Mouse (Mus musculus) right cerebral cortex, postnatal 25 days (tissue): Measurements from ENCODE around the gene Ctsa.
A peak's percentile ranks its signal among the peaks of the same experiment; 100 is the strongest.
"Not testable (repeated sequence)": the region's sequence is repeated elsewhere in the genome, so short reads cannot be mapped to it uniquely, and the experiment has no call there.

Source experiments
- DNase-seq: peaks from one replicate; pipeline ENCODE4 v3.0.0; 2022

Ctsa gene

DNA sequence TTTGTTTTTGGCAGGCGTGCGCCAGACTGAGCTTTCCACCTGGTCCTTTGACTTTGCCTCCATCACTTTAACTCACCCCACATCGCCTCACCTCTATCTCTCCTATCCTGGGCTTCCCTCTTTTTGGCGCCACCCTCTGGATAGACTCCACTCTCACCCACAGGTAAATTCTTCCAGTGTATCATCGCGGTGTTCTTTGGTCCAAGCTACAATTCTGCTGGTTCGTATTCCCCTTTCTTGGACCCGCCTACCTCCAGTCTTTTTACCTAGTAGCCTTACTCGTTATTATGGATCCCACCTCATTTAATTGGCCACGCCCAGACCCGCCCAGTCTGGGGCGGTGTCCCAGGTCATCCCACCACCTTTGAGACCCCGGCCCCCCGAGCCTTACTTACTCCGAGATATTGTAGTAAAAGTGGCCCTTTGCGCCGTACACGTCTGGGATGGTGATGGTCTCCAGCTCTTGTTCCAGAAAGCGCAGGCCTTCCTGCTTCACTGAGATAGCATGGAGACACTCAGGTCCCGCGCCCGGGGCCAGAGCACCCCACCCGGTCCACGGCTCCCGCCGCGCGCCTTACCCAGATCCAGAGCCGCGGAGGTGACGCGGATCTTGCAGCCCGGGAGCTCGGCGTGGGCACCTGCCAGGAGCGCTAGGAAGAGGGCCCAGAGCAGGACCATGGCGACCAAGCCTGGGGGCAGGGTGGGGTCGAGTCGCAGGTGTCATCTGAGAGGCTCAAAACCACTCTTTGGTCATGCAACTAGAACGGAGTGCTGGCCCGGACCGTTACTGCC lies 23.8 kb downstream of the Ctsa start:
- DNase-seq, result no peak

DNA sequence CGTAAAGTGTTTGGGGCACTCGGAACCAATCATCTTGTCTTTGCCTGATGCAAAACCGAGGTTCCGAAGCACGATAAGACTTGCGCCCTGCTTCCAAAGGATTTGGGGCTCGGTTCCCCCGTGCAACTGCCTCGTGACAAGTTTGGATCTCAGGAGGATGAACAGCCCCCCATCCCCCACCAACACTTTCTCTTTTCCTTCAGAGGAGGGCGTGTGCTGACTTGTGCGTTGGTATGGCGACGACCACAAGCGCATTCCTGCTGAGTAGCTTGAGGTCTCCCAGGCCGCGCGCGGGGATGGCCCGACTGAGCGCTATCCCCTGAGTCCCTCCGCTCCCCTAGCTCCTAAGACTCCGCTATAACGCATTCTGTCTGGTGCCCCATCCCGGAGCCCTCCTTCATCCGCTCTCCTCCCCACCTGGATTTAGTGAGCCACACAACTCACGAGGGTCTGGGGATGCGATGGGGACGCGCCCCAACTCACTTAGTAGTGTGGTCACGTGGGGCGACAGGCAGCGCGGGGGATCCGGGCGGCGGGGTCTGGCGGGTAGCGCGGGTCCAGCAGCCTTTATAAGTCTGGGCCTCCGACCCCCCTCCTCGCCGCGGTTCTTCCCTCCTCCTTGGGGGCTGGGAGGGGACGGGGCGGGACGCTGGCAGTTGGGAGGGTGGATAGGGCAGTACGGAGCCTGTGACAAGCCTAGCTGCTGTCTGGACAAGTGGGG lies 24.6 kb downstream of the Ctsa start, which contains the start of gene Pltp:
TSS of gene Pltp (minus strand) at position 611 of the 721 bp plus-strand sequence.
- DNase-seq, result peak; percentile 34

DNA sequence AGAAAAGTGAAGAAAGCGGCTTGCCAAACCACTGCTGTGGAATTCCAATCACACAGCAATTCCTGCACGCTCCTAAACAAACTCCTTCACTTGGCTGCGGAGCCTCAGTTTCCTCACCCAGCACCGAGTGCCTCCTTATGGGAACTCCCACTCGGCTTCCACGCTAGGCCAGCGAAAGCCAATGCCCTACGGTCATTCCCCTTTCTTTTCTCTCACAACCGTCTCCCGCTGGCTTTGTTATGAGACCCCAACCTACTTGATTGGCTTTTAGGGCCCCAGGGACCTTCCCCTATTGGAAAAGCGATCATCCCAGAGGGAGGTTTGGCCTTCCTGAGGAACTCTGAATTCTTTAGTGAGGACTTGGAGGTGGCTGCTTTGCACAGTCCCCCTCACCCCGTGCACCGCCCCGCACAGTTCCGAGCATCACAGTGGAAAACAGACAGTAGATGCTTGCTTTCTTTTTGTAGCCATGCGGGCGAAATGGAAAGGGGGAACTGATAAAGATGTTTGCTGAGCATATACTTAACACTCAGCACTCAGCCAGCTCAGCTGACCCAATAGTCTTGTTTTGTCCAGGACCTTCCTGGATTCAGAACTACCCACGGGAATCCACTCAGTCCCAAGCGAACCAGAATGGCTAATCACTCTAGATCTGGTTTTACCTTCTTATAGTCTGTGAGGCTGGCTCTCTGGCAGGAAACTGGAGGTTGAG lies 25.3 kb downstream of the Ctsa start:
- DNase-seq, result no peak

DNA sequence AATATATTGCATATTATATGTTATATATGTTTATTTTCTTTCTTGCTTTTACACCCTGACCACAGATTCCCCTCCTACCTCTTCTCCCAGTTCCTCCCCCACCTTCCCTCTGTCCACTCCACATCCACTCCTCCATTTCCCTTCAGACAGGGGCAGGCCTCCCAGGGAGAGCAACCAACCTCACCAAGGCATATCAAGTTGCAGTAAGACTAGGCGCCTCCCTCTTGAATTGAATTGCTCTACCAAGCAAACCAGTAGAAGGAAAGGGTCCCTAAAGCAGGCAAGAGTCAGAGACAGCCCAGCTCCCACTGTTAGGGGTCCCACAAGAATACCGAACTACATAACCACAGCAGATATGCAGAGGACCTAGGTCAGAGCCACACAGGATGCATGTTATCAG lies 26.5 kb downstream of the Ctsa start:
- DNase-seq, result no peak

DNA sequence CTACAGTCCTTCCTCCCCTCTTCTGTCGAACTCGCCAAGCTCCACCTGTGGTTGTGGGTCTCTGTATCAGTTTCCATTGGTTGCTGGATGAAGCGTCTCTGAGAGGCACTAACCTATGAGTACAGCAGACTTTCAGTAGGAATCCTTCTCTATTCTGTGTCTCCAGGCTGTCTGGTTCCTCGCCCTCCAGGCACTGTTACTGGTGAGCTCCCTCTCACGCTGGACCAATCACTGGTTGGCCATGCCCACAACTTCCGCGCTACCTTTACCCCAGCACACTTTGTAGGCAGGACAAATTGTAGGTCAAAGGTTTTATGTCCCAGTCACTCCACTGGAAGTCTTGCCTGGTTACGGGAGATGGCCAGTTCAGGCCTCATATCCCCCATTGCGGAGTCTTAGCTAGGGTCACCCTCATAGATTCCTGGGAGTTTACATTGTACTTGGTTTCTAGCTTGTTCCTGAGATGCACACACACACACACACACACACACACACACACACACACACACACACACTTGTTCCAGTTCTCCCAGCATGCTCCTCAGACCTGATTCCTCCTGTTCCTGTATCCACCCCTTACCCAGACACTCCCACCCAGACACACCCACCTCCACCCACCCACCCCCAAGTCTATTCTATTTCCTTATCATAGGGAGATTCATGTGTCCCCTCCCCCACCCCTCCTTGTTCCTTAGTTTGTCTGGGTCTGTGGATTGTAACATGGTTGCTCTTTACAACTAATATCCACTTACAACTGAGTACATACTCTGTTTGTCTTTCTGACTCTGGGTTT lies 27.2 kb downstream of the Ctsa start:
- no peak for DNase-seq

DNA sequence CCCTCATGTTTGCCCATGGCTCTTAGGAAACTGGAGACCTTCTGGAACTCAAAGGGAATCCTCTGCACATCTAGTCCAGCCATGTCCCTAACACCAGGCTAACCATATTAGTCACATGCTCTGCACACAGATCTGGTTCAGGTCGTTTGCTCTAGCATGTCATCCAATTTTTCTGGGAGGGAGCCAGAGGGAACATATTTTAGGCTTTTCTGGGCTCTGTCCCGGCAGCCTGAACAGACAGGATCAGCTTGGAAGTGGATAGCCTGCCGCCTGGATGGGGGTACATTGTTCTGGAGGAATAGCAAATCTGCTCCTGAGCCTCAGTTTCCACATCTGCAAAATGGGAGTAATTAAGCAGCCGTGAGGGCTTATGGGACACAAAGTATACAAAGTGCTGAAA lies 28.4 kb downstream of the Ctsa start:
- DNase-seq, result no peak

DNA sequence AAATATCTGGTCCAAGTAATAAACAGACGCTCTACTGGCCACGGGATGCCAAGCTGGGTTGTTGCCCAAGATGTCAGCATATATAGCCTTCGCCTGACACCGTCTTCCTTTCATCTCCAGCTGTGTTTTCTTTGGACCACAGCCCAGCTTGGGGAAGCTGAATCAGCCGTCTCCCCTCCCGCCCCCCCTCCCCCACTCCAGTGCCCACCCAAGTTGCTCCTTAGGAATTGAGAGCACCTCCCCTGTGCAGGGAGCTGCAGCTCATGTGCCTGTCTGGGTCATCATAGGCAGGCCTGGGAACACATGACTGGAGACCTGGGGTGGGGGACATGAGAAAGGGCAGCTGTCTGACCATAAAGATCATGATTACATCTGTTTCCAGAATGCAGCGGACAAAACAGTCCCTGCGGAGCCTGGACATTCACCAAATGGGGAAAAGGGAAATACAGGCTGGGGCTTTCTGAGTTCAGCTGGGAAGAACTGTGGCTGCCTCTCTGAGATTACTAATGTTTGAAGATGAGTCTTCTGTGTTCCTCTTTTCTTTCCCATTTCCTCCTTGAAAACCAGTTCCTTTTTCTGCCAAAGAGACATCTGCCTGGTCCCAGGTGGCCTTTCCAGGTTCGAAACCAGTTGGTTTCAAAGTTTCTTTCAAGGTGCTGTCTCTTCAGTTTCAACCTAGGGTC lies 29.6 kb downstream of the Ctsa start:
- DNase-seq, result no peak

DNA sequence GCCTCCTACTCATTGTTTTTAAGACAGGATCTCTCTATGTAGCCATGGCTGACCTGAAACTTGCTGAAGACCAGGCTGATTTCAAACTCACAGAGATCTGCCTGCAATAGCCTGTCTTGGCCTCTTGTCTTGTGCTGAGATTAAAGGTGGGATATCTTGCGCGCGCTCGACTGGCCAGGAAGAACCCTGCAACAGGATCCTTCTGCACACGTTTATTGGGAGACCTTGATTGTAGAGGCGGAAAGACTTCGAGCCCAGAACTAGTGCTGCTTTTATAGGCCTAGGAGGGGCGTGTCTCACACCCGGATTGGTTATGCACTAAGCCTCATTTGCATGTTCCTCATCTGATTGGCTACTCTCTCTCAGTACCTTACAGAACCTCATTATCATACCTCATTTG lies 30.7 kb downstream of the Ctsa start:
- not testable (repeated sequence) for DNase-seq

DNA sequence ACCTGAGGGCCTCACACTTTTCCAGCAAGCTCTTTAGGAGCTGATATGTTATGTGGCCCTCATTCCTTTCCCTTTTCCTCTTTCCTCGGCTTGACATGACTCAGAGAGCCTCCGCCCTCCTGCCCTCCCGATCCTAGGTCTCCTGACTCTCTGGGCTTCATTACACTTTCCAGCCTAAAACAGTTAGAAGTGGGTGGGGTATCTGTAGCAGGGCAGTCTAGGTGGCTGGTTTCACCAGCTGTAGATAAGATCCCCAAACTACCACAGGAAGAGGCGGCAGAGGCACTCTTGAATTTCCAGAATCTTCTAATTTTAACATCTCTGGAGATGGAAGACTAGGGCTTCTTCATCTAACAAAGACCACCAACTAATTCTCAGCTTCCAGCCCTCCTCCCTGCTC lies 31.9 kb downstream of the Ctsa start:
- no peak for DNase-seq

DNA sequence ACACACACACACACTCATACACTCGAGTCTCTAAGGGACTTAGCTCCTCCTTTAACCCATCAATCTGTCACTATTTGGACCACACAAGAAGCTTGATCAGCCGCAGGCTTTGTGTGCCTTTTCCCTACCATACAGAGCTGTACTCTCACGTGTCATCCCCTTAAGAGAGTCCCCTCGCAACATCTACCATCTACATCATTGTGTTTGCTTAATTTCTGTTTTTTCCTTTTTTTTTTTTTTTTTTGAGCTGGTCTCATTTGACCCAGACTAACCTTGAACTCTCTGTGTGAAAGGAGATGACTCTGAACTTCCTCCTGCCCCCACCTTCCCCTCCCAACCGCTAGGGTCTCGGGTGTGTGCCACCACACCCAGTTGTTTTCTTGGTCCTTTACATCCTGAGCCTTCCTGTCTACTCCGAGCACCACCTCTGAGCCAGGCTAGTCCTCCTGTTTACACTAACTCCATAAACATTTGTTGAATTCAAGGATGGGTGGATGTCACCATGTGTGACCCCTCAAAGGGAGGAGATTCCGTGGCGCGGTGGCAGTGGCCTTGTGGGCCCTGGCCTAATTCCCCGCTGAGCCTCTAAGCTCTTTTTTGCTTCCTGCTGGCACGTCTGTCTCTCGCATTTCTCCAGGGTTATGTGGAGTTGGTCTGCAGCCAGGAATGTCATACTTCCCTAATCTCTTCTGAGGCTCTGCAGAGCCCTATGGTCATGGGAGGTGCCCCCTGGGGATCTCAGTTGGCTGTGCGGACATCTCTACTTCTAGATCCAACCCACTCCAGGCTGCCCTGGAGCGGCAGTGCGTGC lies 34.3 kb downstream of the Ctsa start:
- DNase-seq, result no peak

DNA sequence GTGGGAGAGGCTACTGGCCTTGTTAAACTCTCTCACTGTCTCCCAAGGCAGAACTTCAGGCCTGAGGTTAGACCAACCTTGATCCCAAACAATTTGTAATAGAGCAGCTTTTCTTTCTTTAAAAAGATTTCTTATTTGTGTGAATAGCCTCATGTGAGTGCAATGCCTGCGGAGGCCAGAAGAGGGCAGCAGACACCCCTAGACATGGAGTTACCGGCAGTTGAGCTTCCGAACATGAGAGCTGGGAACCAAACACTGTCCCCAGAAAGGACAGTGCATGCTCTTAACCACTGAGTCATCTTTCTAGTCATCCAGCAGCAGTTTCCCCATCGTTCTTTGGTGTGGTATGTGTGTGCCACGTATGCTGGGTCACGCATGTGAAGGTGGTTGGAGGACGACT lies 34.9 kb downstream of the Ctsa start:
- no peak for DNase-seq

DNA sequence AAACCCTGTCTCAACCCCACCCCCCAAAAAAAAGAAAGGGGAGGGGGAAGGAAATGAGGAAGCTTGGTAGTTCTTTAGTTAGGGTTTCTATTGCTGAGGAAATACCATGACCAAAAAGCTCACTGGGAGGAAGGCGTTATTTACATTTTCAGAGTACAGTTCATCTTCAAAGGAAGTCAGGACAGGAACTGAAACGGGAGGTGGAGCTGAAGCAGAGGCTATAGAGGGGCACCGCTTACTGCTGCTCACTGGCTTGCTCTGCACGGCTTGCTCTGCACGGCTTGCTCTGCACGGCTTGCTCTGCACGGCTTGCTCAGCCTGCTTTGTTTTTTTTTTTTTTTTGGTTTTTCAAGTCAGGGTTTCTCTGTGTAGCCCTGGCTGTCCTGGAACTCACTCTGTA lies 35.8 kb downstream of the Ctsa start:
- DNase-seq, result no peak

DNA sequence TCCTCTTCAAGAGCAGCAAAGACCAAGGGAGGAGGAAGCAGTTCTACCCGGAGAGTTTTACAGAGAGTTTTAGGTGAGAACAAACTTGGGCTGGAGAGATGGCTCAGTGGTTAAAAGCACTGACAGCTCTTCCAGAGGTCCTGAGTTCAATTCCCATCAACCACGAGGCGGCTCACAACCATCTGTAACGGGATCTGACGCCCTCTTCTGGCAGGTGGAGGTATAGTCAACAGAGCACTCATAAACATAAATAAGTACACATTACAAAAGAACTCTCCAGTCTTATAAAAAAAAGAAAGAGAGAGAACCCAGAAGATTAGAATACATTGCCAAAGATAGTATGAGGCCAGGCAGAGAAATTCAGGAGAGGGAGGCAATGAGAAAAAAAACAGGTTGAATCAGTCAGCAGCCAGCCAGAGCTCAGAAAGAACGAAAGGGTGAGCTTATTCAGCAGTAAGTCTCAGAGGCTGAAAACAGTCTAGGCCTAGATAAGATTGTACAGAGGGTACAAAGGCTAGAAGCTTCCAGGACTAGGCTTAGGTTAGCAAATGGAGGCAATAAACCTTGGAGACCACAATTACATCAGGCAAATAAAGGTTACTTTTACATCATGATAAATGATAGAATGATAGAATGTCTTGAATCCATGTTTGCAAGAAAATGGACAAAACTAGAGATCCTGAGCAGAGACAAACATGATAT lies 39.1 kb downstream of the Ctsa start:
- DNase-seq, result no peak

DNA sequence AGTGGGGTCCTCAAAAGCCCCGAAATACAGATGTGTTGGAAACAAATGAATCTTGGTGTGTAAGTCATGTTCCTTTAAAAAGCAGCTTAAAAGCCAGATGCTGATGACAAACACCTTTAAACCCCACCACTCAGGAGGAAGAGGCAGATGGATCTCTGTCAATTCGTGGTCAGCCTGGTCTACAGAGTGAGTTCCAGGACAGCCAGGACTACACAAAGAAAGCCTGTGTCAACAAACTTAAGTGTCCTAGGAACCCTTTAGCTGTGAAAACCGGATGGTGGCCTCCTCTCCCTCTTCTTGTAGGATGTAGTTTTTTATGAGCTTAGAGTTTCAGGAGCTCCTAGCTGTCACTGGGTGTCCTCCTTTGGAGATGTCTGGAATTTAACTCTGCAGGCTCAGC lies 40.9 kb downstream of the Ctsa start:
- no peak for DNase-seq

DNA sequence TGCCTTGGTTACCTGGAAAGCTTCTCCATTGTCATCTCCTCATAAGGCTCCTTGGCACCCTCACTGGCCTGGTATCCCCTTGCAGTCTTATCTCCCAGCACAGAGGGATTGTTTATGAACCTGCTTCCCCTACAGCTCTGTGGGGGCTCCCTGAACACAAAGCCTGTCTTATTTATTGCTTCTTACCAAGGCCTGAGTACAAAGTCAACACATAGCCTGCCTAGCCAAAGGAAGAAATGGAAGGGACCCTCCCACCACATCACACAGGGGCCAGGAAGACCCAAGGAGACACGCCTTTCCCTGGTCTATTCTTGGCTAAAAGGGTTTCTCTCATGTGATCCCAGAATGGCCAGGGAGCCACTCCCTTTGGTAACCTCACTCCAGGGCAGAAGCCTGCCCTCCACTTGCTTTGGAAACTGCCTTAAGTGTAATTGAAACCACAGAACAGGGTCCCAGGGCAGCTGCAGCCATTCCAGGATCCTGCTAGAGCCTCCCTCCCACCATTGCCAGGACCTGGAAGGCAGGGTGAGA lies 41.6 kb downstream of the Ctsa start:
- no peak for DNase-seq

DNA sequence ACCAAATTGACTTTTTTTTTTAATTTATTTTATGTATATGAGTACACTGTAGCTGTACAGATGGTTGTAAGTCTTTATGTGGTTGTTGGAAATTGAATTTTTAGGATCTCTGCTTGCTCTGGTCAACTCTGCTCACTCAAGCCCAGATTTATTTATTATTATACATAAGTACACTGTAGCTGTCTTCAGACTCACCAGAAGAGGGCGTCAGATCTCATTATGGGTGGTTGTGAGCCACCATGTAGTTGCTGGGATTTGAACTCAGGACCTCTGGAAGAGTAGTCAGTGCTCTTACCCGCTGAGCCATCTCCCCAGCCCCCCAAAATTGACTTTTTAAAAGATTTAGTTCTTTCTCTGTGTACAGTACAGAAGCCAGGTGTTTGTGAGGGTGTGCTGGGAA lies 43.0 kb downstream of the Ctsa start:
- DNase-seq, result not testable (repeated sequence)

DNA sequence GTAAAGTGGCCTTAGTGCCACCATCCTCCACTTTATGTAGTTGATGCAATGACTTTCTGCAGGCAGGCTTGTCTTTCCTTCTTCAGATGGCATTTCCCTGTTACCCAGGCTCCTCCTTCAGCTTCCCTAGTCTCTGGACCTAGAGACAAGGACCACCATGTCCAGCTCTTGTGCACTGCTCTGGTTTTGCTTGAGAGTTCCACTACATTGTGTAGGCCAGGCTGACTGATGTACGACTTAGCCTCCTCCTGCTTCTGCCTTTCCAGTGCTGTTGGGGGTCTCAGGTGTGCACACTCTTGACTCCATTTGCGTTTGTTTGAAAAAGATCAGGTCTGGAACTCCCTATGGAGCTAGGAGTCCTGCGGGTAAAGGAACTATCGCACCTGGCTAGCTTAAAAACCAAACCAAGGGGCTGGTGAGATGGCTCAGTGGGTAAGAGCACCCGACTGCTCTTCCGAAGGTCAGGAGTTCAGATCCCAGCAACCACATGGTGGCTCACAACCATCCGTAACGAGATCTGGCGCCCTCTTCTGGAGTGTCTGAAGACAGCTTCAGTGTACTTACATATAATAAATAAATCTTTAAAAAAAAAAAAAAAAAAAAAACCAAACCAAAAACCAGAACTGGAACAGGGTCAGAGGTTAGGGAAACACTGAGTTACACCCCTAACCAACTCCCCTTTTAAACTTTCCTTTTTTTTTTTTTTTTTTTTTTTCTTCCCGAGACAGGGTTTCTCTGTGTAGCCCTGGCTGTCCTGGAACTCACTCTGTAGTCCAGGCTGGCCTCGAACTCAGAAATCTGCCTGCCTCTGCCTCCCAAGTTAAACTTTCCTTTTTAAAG lies 44.9 kb downstream of the Ctsa start:
- not testable (repeated sequence) for DNase-seq

DNA sequence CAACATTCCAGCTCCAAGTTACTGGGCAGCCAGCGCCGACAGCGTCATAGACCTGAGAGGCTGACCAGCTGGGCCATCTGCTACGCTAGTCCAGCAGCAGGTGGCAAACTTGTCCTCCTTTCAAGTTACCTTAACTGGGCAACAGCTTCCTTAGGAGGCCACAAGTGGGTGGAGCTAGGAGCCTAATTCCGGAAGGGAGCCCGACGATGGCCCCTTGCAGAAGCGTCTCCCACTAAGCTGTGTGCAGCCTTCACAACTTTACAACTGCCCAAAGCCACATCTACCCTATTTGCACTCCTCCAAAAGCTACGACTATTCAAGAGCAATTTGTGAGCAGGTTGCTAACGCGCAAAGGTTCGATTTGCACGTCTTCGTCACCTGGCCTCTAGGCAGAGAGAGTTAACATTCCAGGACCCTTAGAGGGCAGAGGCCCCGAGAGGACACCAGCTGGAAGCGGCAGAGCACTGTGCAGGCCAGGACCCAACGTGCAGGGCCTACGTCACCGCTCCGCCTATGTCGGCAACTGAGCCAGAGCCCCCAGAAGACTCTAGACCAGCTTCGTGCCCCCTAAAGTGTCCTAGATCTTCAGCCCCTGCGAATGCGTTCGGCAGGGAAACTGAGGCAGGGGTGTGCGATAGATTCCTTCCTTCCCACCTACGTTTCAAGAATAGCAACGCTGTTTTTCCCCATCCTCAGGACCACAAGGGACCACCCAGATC lies 46.0 kb downstream of the Ctsa start:
- no peak for DNase-seq

DNA sequence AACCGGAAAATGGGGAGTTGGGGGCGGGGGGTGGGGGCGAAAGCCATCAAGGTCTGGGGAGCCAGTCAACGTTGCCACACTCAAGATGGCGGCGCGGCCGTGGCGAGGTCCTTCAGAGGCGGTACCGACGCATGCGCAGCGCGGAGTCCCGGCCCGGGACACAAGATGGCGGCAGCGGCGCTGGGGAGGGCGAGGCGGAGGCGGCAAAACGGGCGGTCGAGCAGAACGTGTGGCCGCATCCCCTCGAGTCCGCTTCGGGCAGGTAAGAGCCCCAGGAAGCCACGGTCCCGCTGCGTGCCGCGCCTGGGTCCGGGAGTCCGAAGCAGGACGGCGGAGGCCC lies 46.5 kb downstream of the Ctsa start, which contains the start of gene Pcif1:
TSS of gene Pcif1 (plus strand) at position 77 of the 340 bp plus-strand sequence.
- DNase-seq, result peak; percentile 87
